Mouse (Mus musculus) cerebellum, adult (tissue): ENCODE measurements at regions not wholly inside any gene's neighbourhood (a gene's known extent, or its start where the extent isn't known, plus 50 kb on each side); places are given as distances from the start of the nearest gene placed in this dataset.

Experiments used
- ATAC-seq: cut with Nextera tagmentation; 2 replicates; pipeline ENCODE4 v1.9.2; 2017; ENCODE audit warnings: mild to moderate bottlenecking, moderate library complexity, mixed read lengths; ENCODE audit not compliant: insufficient number of reproducible peaks, low FRiP score, low TSS enrichment

GRCm38 (mm10) chr1:77074926-77075885 lies 439.7 kb downstream of the Epha4 start:
- ATAC-seq = peak; percentile 89

GRCm38 (mm10) chr1:77080767-77081166 lies 434.1 kb downstream of the Epha4 start:
- ATAC-seq = no peak

GRCm38 (mm10) chr1:77081660-77082059 lies 433.2 kb downstream of the Epha4 start:
- ATAC-seq = no peak

- no peak for ATAC-seq
Observed at GRCm38 (mm10) chr1:77082410-77082809, 432.5 kb downstream of the Epha4 start.

GRCm38 (mm10) chr1:77093551-77093950 lies 421.3 kb downstream of the Epha4 start:
- ATAC-seq = no peak

GRCm38 (mm10) chr1:77101726-77102272 lies 413.1 kb downstream of the Epha4 start:
- no peak for ATAC-seq

GRCm38 (mm10) chr1:77102421-77103133 lies 412.3 kb downstream of the Epha4 start:
- ATAC-seq = peak; percentile 49; the same call in 1 of the 2 replicates

- ATAC-seq = no peak
Observed at GRCm38 (mm10) chr1:77109861-77110785, 404.8 kb downstream of the Epha4 start.

GRCm38 (mm10) chr1:77128411-77128810 lies 386.5 kb downstream of the Epha4 start:
- no peak for ATAC-seq

GRCm38 (mm10) chr1:77137663-77138062 lies 377.2 kb downstream of the Epha4 start:
- no peak for ATAC-seq

GRCm38 (mm10) chr1:77140906-77141305 lies 374.0 kb downstream of the Epha4 start:
- no peak for ATAC-seq

GRCm38 (mm10) chr1:77148052-77148451 lies 366.8 kb downstream of the Epha4 start:
- no peak for ATAC-seq

GRCm38 (mm10) chr1:77168316-77168715 lies 346.6 kb downstream of the Epha4 start:
- ATAC-seq = no peak

GRCm38 (mm10) chr1:77172463-77172862 lies 342.4 kb downstream of the Epha4 start:
- no peak for ATAC-seq

GRCm38 (mm10) chr1:77174801-77175200 lies 340.1 kb downstream of the Epha4 start:
- no peak for ATAC-seq

- no peak for ATAC-seq
Observed at GRCm38 (mm10) chr1:77175214-77175613, 339.7 kb downstream of the Epha4 start.

- ATAC-seq = no peak
Observed at GRCm38 (mm10) chr1:77176516-77176915, 338.4 kb downstream of the Epha4 start.

GRCm38 (mm10) chr1:77183965-77184364 lies 330.9 kb downstream of the Epha4 start:
- no peak for ATAC-seq

- ATAC-seq = no peak
Observed at GRCm38 (mm10) chr1:77190141-77190540, 324.7 kb downstream of the Epha4 start.

- no peak for ATAC-seq
Observed at GRCm38 (mm10) chr1:77201321-77201917, 313.5 kb downstream of the Epha4 start.
